Mouse (Mus musculus) embryonic facial prominence, embryonic 10.5 days (tissue): Measurements from ENCODE around the gene Tctn3. TPM values are rescaled to one million over a fixed set of nuclear protein-coding genes. Genes with fewer than 3 reads are reported as not detected.

Source experiments
- DNase-seq: peaks from one replicate; pipeline ENCODE4 v3.0.0-alpha.2; 2017; ENCODE audit warnings: low spot score
- H3K27ac ChIP-seq: fragments of 300-500 bp; sonication (generic); replicated peaks from 2 replicates; pipeline ENCODE4 v1.5.1; 2016; ENCODE audit warnings: mild to moderate bottlenecking
- H3K27me3 ChIP-seq: fragments of 300-500 bp; sonication (generic); replicated peaks from 2 replicates; pipeline ENCODE4 v1.6.1; 2016; ENCODE audit warnings: low read depth, mild to moderate bottlenecking; ENCODE audit not compliant: poor library complexity, severe bottlenecking
- H3K36me3 ChIP-seq: fragments of 300-500 bp; sonication (generic); replicated peaks from 2 replicates; pipeline ENCODE4 v1.6.1; 2016; ENCODE audit warnings: mild to moderate bottlenecking, moderate library complexity
- H3K4me1 ChIP-seq: fragments of 300-500 bp; sonication (generic); 2 replicates; pipeline ENCODE4 v1.6.1; 2016
- H3K4me3 ChIP-seq: fragments of 300-500 bp; sonication (generic); 2 replicates; pipeline ENCODE4 v1.5.1; 2016; ENCODE audit warnings: mild to moderate bottlenecking, moderate library complexity
- H3K9me3 ChIP-seq: fragments of 300-500 bp; sonication (generic); 2 replicates; pipeline ENCODE4 v1.6.1; 2016; ENCODE audit warnings: mild to moderate bottlenecking
- WGBS: fragments of 180-500 bp; shearing (Covaris S2); methylation state at CpG from one replicate; pipeline ENCODE4 v1.1.7; 2016; 5-methylcytosine and 5-hydroxymethylcytosine counted together
- polyA plus RNA-seq: library from polyadenylated mRNA; unstranded; fragments of >200 nt; fragmentation: Nextera tagmentation; extraction: Ambion mirVana; gene quantifications from 2 replicates; pipeline ENCODE4 v1.2.1, GENCODE M21; 2016

The Tctn3 gene
- polyA plus RNA-seq: 10.0 and 11.5 TPM in 2 replicates

GRCm38 (mm10) chr19:40611830-40612506 lies at the start of gene Tctn3, which contains the start of gene Entpd1:
Gene Tctn3, minus strand, starts transcription at chr19:40612233.
Gene Entpd1, plus strand, starts transcription at chr19:40612366.
- Histone ChIP-seq H3K9me3 (no peaks in the 10 kb centered on the region), H3K4me3 (peak within 1 kb of the TSS; percentile 83), H3K36me3 (peaks cover 28% of the 10 kb centered on the region), H3K27ac (peak within 1 kb of the TSS; percentile 78), H3K4me1 (peaks cover 8% of the 10 kb centered on the region), H3K27me3 (no peaks in the 10 kb centered on the region; the same call in 1 of the 2 replicates)
- WGBS: under 1% methylated on average over 45 of the region's 45 CpGs
- peak; percentile 98 for DNase-seq

- Histone ChIP-seq H3K27me3 (peaks cover 19% of the 10 kb centered on the region), H3K4me1 (peaks cover 22% of the 10 kb centered on the region), H3K36me3 (no peaks in the 10 kb centered on the region), H3K27ac (peak overlapping the region; percentile 75; the same call in 1 of the 2 replicates), H3K9me3 (no peaks in the 10 kb centered on the region), H3K4me3 (no peak overlapping the region)
- DNase-seq: no peak
- WGBS: 81% methylated on average over 2 of the region's 2 CpGs
Observed at GRCm38 (mm10) chr19:40661108-40661507, 49.1 kb upstream of the Tctn3 start.

GRCm38 (mm10) chr19:40660510-40660909 lies 48.5 kb upstream of the Tctn3 start:
- DNase-seq: no peak
- peaks cover 22% of the 10 kb centered on the region for H3K4me1 ChIP-seq
- peak overlapping the region; percentile 54 for H3K4me3 ChIP-seq
- H3K27me3 ChIP-seq: peaks cover 19% of the 10 kb centered on the region
- H3K27ac ChIP-seq: peak overlapping the region; percentile 75
- 17% methylated on average over 9 of the region's 9 CpGs for WGBS
- H3K36me3 ChIP-seq: no peaks in the 10 kb centered on the region
- no peaks in the 10 kb centered on the region for H3K9me3 ChIP-seq

- WGBS: 2% methylated on average over 16 of the region's 16 CpGs
- H3K4me3 ChIP-seq: peak overlapping the region; percentile 54
- H3K36me3 ChIP-seq: no peaks in the 10 kb centered on the region
- peaks cover 19% of the 10 kb centered on the region for H3K27me3 ChIP-seq
- peak overlapping the region; percentile 75 for H3K27ac ChIP-seq
- H3K4me1 ChIP-seq: peaks cover 22% of the 10 kb centered on the region
- peak; percentile 43 for DNase-seq
- no peaks in the 10 kb centered on the region for H3K9me3 ChIP-seq
Observed at GRCm38 (mm10) chr19:40659651-40660478, 47.8 kb upstream of the Tctn3 start.

- WGBS: 46% methylated on average over 5 of the region's 5 CpGs
- Histone ChIP-seq H3K36me3 (no peaks in the 10 kb centered on the region), H3K27me3 (peaks cover 19% of the 10 kb centered on the region), H3K4me1 (peaks cover 22% of the 10 kb centered on the region), H3K27ac (no peak overlapping the region), H3K4me3 (no peak overlapping the region), H3K9me3 (no peaks in the 10 kb centered on the region)
- no peak for DNase-seq
Observed at GRCm38 (mm10) chr19:40658935-40659334, 46.9 kb upstream of the Tctn3 start.

GRCm38 (mm10) chr19:40658281-40658680 lies 46.2 kb upstream of the Tctn3 start:
- no peaks in the 10 kb centered on the region for H3K9me3 ChIP-seq
- DNase-seq: no peak
- H3K27me3 ChIP-seq: peaks cover 19% of the 10 kb centered on the region
- no peaks in the 10 kb centered on the region for H3K36me3 ChIP-seq
- 74% methylated on average over 6 of the region's 6 CpGs for WGBS
- peaks cover 22% of the 10 kb centered on the region for H3K4me1 ChIP-seq
- no peak overlapping the region for H3K27ac ChIP-seq
- H3K4me3 ChIP-seq: no peak overlapping the region

- no peak for DNase-seq
- peaks cover 28% of the 10 kb centered on the region for H3K4me1 ChIP-seq
- no peak overlapping the region for H3K4me3 ChIP-seq
- peaks cover 16% of the 10 kb centered on the region for H3K27me3 ChIP-seq
- no peaks in the 10 kb centered on the region for H3K9me3 ChIP-seq
- no peaks in the 10 kb centered on the region for H3K36me3 ChIP-seq
- 89% methylated on average over 5 of the region's 5 CpGs for WGBS
- H3K27ac ChIP-seq: no peak overlapping the region
Observed at GRCm38 (mm10) chr19:40656207-40656606, 44.2 kb upstream of the Tctn3 start.

GRCm38 (mm10) chr19:40650090-40650489 lies 38.1 kb upstream of the Tctn3 start:
- Histone ChIP-seq H3K27me3 (no peaks in the 10 kb centered on the region), H3K36me3 (no peaks in the 10 kb centered on the region), H3K9me3 (no peaks in the 10 kb centered on the region), H3K27ac (no peak overlapping the region), H3K4me1 (peaks cover 33% of the 10 kb centered on the region), H3K4me3 (no peak overlapping the region)
- WGBS: 70% methylated on average over 5 of the region's 5 CpGs
- DNase-seq: no peak

GRCm38 (mm10) chr19:40647319-40648158 lies 35.5 kb upstream of the Tctn3 start:
- Histone ChIP-seq H3K4me1 (peaks cover 33% of the 10 kb centered on the region), H3K9me3 (no peaks in the 10 kb centered on the region), H3K27me3 (no peaks in the 10 kb centered on the region), H3K4me3 (no peak overlapping the region), H3K27ac (no peak overlapping the region), H3K36me3 (no peaks in the 10 kb centered on the region)
- 68% methylated on average over 9 of the region's 9 CpGs for WGBS
- DNase-seq: no peak

GRCm38 (mm10) chr19:40646379-40646778 lies 34.3 kb upstream of the Tctn3 start:
- Histone ChIP-seq H3K4me3 (no peak overlapping the region), H3K27ac (no peak overlapping the region), H3K9me3 (no peaks in the 10 kb centered on the region), H3K4me1 (peaks cover 30% of the 10 kb centered on the region), H3K27me3 (no peaks in the 10 kb centered on the region), H3K36me3 (no peaks in the 10 kb centered on the region)
- 43% methylated on average over 6 of the region's 6 CpGs for WGBS
- no peak for DNase-seq

- H3K27ac ChIP-seq: no peak overlapping the region
- H3K9me3 ChIP-seq: no peaks in the 10 kb centered on the region
- no peaks in the 10 kb centered on the region for H3K36me3 ChIP-seq
- no peak overlapping the region for H3K4me3 ChIP-seq
- DNase-seq: no peak
- H3K27me3 ChIP-seq: no peaks in the 10 kb centered on the region
- WGBS: 92% methylated on average over 1 of the region's 1 CpGs
- H3K4me1 ChIP-seq: peaks cover 13% of the 10 kb centered on the region
Observed at GRCm38 (mm10) chr19:40643846-40644245, 31.8 kb upstream of the Tctn3 start.

GRCm38 (mm10) chr19:40640799-40641198 lies 28.8 kb upstream of the Tctn3 start:
- no peak overlapping the region for H3K4me3 ChIP-seq

More at GRCm38 (mm10) chr19:40640799-40641198, 28.8 kb upstream of the Tctn3 start:
- no peak for DNase-seq
- Histone ChIP-seq H3K27me3 (no peaks in the 10 kb centered on the region), H3K27ac (no peak overlapping the region), H3K36me3 (no peaks in the 10 kb centered on the region), H3K4me1 (no peaks in the 10 kb centered on the region), H3K9me3 (no peaks in the 10 kb centered on the region)
- whole genome bisulfite sequencing: 88% methylated on average over 2 of the region's 2 CpGs
